Mouse (Mus musculus) effector memory CD4-positive, alpha-beta T cell, adult 5 months (primary cell): ENCODE results near the gene Slfn9. TPM values are rescaled to one million over a fixed set of nuclear protein-coding genes. Genes with fewer than 3 reads are reported as not detected.

Experiments used
- polyA plus RNA-seq: library from polyadenylated mRNA; unstranded; fragments of 100-300 nt; shearing (Covaris generic); gene quantifications from one replicate; pipeline ENCODE4 v1.2.1, GENCODE M21; 2017

Slfn9 gene
- 2.6 TPM for polyA plus RNA-seq

GRCm38 (mm10) chr11:82991469-82992166 is at the start of gene Slfn9:
Gene Slfn9 (minus strand): TSS chr11:82991830.

GRCm38 (mm10) chr11:83020621-83021020 is 29.0 kb upstream of the Slfn9 start, which contains the start of gene Slfn8:
Gene Slfn8 (minus strand): TSS chr11:83020810.

DNA sequence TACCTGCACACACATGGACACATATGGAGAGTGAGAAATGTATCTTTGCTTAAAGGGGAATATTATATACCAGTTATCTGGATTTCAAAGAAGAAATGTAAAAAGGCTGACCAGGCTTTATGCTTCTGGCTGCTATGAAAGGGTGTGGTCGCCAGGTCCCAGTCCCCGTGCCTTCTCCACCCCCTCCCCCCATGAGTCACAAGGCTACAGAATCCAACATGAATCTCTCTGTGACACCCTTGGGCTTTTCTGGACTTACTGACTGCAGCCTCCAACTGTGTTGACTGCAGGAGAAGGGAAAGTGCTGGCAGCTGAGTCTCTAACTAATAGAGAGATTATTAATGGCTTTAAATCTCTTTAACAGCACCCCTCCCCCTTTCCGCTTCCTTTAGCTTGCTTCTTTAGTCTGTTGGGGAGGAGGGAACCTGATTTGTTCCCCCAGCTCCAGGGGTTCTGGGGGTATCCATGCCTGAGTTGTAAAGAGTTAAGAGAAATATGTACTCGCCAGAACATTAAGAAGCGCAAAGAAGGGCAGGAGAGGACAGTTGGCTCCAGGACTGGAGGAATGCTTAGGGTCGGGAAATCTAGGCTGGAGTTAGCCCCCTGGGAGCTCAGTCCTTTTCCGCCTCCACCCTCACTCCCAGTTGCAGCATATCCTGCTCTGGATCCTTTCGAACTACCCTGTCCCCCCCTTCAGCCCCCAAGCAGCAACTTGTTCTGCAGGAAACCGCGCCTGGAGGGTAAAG is 40.7 kb downstream of the Slfn9 start, which contains the start of gene Slfn5:
Slfn5 (plus strand) TSS at position 614 of the 746 bp plus-strand sequence.

Other genes with a start within 250 kb of the Slfn9 start
- gene Cct6b, start 227.5 kb downstream of the Slfn9 start, polyA plus RNA-seq: 0.66 TPM
- 34.0 TPM for gene Zfp830, start 227.5 kb downstream of the Slfn9 start, polyA plus RNA-seq
- gene Lig3, start 210.7 kb downstream of the Slfn9 start, polyA plus RNA-seq: 28.1 TPM
- 19.1 TPM for gene Rffl, start 120.6 kb downstream of the Slfn9 start, polyA plus RNA-seq
- 14.7 TPM for gene Rad51d, start 101.2 kb downstream of the Slfn9 start, polyA plus RNA-seq
- gene Fndc8, start 99.7 kb downstream of the Slfn9 start, polyA plus RNA-seq: not detected
- gene Nle1, start 83.4 kb downstream of the Slfn9 start, polyA plus RNA-seq: 23.6 TPM
- gene Unc45b, start 81.3 kb downstream of the Slfn9 start, polyA plus RNA-seq: not detected
- 14.2 TPM for gene Slfn5, start 40.5 kb downstream of the Slfn9 start, polyA plus RNA-seq
- gene Slfn8, start 29.0 kb upstream of the Slfn9 start, polyA plus RNA-seq: 28.8 TPM
- gene Slfn2, start 73.3 kb upstream of the Slfn9 start, polyA plus RNA-seq: 634 TPM
- 98.9 TPM for gene Slfn1, start 125.0 kb upstream of the Slfn9 start, polyA plus RNA-seq
- 0.30 TPM for gene Slfn4, start 183.4 kb upstream of the Slfn9 start, polyA plus RNA-seq
- 2.0 TPM for gene Slfn3, start 199.5 kb upstream of the Slfn9 start, polyA plus RNA-seq